Comparison of ENCODE assay signal across 23 mouse cellular contexts in the genomic region with DNA sequence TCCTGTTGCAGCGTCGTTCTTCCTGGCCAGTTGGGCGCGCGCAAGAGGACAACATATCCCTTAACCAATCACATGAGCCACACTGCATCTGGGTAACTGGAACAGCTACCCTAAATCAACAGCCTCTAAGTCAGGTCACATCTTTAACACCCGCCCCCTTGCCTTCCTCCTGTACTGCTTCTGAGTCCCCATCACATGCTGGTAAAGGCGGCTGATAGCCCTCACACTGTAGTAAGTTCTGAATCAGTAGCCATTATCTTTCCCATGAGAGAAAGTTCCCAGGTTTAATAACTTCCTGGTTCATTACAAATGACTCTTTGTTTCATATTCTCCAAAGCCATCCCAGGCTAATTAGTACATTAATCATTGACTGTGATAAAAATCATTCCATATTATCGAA.
"Had no signal": no experiment of that assay in that cellular context is flagged by ENCODE, and none has a peak within 500 bp of the region (broad histone marks: within the 10 kb centered on the region; RNA-seq: fewer than 3 reads in every experiment).

No protein-coding gene starts in this region.

- H3K4me3 ChIP-seq: heart, adult 2 months; heart, embryonic 13.5 days; heart, embryonic 15.5 days; hindbrain, embryonic 13.5 days; limb, embryonic 13.5 days; limb, embryonic 15.5 days had no signal

- H3K27ac ChIP-seq: heart, adult 2 months; heart, embryonic 13.5 days; heart, embryonic 15.5 days; hindbrain, postnatal 0 days; kidney, postnatal 0 days; limb, embryonic 13.5 days; limb, embryonic 15.5 days had no signal

- H3K36me3 ChIP-seq: heart, embryonic 13.5 days; heart, embryonic 15.5 days; hindbrain, embryonic 13.5 days; limb, embryonic 13.5 days; limb, embryonic 15.5 days had no signal

- H3K9ac ChIP-seq: forebrain, postnatal 0 days; heart, embryonic 13.5 days; heart, embryonic 15.5 days; hindbrain, embryonic 13.5 days; limb, embryonic 13.5 days; limb, embryonic 15.5 days had no signal

- H3K4me2 ChIP-seq: heart, embryonic 11.5 days; heart, embryonic 13.5 days; heart, embryonic 15.5 days; hindbrain, embryonic 13.5 days; limb, embryonic 13.5 days; limb, embryonic 15.5 days had no signal

- H3K27me3 ChIP-seq: heart, embryonic 13.5 days; heart, embryonic 15.5 days; hindbrain, embryonic 13.5 days; limb, embryonic 13.5 days; limb, embryonic 15.5 days had no signal

- ATAC-seq: forebrain, postnatal 0 days; hindbrain, postnatal 0 days; intestine, embryonic 16.5 days had no signal

- H3K4me1 ChIP-seq: heart, embryonic 15.5 days had no signal

- H3K9me3 ChIP-seq: heart, embryonic 13.5 days; heart, embryonic 15.5 days; hindbrain, embryonic 13.5 days; limb, embryonic 13.5 days; limb, embryonic 15.5 days had no signal

- DNase-seq: forebrain, postnatal 0 days; gastrocnemius, postnatal 14 days; gastrocnemius, postnatal 36 days; heart, adult 11 months; heart, adult 2 months; heart, postnatal 14 days; heart, postnatal 36 days; kidney, adult 11 months; kidney, adult 2 months; kidney, postnatal 14 days; kidney, postnatal 36 days; layer of hippocampus, adult 9-11 months; layer of hippocampus, postnatal 36 days; left cerebral cortex, postnatal 4 days had no signal
